Mouse (Mus musculus) midbrain, embryonic 14.5 days (tissue): Measurements from ENCODE around the gene G2e3. TPM values are rescaled to one million over a fixed set of nuclear protein-coding genes. Genes with fewer than 3 reads are reported as not detected.

Experiments used
- ATAC-seq: fragments of 200-750 bp; cut with Nextera tagmentation; 2 replicates; pipeline ENCODE4 v1.8.0; 2017; ENCODE audit warnings: moderate number of reproducible peaks, moderate library complexity; ENCODE audit not compliant: low FRiP score, low TSS enrichment
- DNase-seq: peaks from one replicate; pipeline ENCODE4 v3.0.0-alpha.2; 2015
- H3K27ac ChIP-seq: fragments of 300-500 bp; sonication (generic); replicated peaks from 2 replicates; pipeline ENCODE4 v1.5.1; 2014; ENCODE audit warnings: mild to moderate bottlenecking, low read depth, low read length, moderate library complexity
- H3K27me3 ChIP-seq: fragments of 300-500 bp; sonication (generic); 2 replicates; pipeline ENCODE4 v1.6.1; 2014; ENCODE audit warnings: low read length, control low read depth, mixed read lengths; ENCODE audit not compliant: control insufficient read depth, insufficient read depth
- H3K36me3 ChIP-seq: fragments of 300-500 bp; sonication (generic); 2 replicates; pipeline ENCODE4 v1.6.1; 2014; ENCODE audit warnings: low read length, control low read depth; ENCODE audit not compliant: control insufficient read depth, insufficient read depth
- H3K4me1 ChIP-seq: fragments of 300-500 bp; sonication (generic); 2 replicates; pipeline ENCODE4 v1.6.1; 2014; ENCODE audit warnings: mild to moderate bottlenecking, antibody characterized with exemption, low read length, control low read depth; ENCODE audit not compliant: control insufficient read depth, insufficient read depth
- H3K4me2 ChIP-seq: fragments of 300-500 bp; sonication (generic); 2 replicates; pipeline ENCODE4 v1.6.1; 2014; ENCODE audit warnings: mild to moderate bottlenecking, low read length, moderate library complexity
- H3K4me3 ChIP-seq: fragments of 300-500 bp; sonication (generic); replicated peaks from 2 replicates; pipeline ENCODE4 v1.5.1; 2014; ENCODE audit warnings: low read depth, low read length
- H3K9ac ChIP-seq: fragments of 300-500 bp; sonication (generic); replicated peaks from 2 replicates; pipeline ENCODE4 v1.6.1; 2014; ENCODE audit warnings: mild to moderate bottlenecking, low read length, moderate library complexity
- H3K9me3 ChIP-seq: fragments of 300-500 bp; sonication (generic); 2 replicates; pipeline ENCODE4 v1.6.1; 2016; ENCODE audit warnings: low read length, control low read depth, mixed read lengths; ENCODE audit not compliant: control insufficient read depth
- WGBS: fragments of 180-500 bp; shearing (Covaris S2); extraction: QIAGEN DNeasy Blood & Tissue Kit; methylation state at CpG from one replicate; pipeline ENCODE4 v1.1.7; 2014; 5-methylcytosine and 5-hydroxymethylcytosine counted together
- polyA plus RNA-seq: library from polyadenylated mRNA; unstranded; fragments of >200 nt; fragmentation: Nextera tagmentation; extraction: Ambion mirVana; gene quantifications from 2 replicates; pipeline ENCODE4 v1.2.1, GENCODE M21; 2014

Gene G2e3
- 19.0 and 24.5 TPM in 2 replicates for polyA plus RNA-seq

DNA sequence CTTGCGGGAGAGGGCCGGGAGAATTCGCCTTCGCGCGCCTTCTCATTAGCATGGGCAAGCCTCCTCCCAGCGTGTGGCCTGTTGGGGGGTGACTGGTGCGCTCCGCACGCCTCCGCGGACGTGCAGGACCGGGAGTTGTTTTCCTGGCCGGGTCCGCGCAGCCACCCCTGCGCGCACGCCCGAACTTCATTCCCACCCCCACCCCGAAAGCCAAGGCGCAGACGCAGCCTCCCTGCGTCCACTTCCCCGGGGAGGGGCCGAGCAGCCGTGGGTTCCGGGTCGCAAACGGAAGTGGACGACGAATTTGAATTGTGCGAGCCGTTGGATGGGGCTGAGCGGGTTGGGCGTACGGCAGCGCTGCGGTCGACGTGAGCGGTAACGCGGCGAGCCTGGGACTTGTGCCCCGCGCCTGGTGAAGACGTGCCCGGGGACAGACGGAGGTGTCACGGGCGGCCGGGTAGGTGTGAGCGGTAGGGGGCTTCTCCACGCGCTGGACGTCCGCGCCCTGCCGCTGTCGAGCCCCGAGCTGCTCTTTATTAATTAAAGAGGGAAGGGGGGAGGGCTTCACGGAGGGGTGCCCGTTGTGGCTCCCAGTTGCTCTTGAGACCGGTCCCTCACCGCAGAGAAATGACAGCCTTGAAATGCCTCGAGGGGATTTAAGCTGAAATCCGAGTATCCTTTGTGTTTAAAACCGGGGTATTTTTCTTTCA lies at the start of gene G2e3:
Gene G2e3 (plus strand): TSS at position 74 of the 710 bp plus-strand sequence.
- under 1% methylated on average over 70 of the region's 70 CpGs for WGBS
- H3K27me3 ChIP-seq, result no peaks in the 10 kb centered on the region

DNA sequence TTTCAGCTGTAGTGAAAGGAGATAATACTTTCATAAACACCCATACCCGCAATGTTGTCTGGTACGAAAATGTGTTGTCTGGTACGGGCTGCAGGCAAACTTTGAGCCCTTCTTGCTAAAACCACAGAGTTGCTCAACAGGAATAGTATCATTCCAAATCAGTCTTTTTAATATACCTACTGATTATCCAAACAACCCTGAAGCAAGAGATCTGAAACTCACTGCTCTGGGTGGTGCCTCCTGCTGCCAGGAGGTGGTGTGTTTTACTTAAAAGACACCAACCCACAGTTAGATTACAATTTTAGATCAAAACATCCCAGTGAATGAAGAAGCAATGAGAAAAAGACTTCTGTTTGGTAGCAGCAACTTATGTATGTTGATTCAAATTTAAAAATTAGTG lies 24.3 kb upstream of the G2e3 start:
- 98% methylated on average over 3 of the region's 3 CpGs for WGBS
- H3K9ac ChIP-seq, result no peak overlapping the region
- ATAC-seq, result no peak

More for the DNA sequence above, at the start of gene G2e3:
- Histone ChIP-seq H3K4me2 (peak within 1 kb of the TSS; percentile 70), H3K4me1 (peaks cover 14% of the 10 kb centered on the region), H3K4me3 (peak within 1 kb of the TSS; percentile 85), H3K27ac (peak within 1 kb of the TSS; percentile 95), H3K9me3 (no peaks in the 10 kb centered on the region), H3K36me3 (peaks cover 14% of the 10 kb centered on the region), H3K9ac (peak within 1 kb of the TSS; percentile 87)
- DNase-seq, result peak; percentile 96
- peak; percentile 94 for ATAC-seq

DNA sequence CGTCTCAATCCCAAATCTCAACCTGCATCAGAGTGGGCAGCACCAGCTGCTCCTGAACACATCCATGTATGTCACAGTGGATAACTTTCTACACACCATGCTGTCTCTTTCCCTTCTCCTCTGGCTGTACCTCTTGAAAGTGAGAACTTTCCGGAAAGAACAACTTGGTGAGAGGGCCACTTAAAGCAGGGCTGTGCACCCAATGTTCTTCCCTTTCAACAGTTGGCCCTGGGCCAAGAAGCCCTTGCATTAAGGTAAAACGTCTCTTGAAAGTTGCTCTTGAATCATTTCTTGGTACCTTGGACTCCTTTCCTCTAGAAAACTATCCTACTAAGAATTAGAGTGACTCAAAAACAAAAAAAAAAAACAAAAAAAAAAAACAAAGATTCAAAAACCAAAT lies 21.0 kb upstream of the G2e3 start:
- ATAC-seq (no peak), DNase-seq (no peak)
- no peak overlapping the region for H3K27ac ChIP-seq
- no peaks in the 10 kb centered on the region for H3K27me3 ChIP-seq
- no peaks in the 10 kb centered on the region for H3K4me1 ChIP-seq
- H3K4me3 ChIP-seq, result no peak overlapping the region
- 87% methylated on average over 3 of the region's 3 CpGs for WGBS
- no peak overlapping the region for H3K9ac ChIP-seq
- H3K9me3 ChIP-seq, result no peaks in the 10 kb centered on the region
- no peaks in the 10 kb centered on the region for H3K36me3 ChIP-seq
- H3K4me2 ChIP-seq, result no peak overlapping the region

More for the DNA sequence above, 24.3 kb upstream of the G2e3 start:
- Histone ChIP-seq H3K27me3 (no peaks in the 10 kb centered on the region), H3K4me3 (no peak overlapping the region), H3K4me1 (no peaks in the 10 kb centered on the region), H3K4me2 (no peak overlapping the region), H3K27ac (no peak overlapping the region), H3K9me3 (no peaks in the 10 kb centered on the region), H3K36me3 (no peaks in the 10 kb centered on the region)
- no peak for DNase-seq

DNA sequence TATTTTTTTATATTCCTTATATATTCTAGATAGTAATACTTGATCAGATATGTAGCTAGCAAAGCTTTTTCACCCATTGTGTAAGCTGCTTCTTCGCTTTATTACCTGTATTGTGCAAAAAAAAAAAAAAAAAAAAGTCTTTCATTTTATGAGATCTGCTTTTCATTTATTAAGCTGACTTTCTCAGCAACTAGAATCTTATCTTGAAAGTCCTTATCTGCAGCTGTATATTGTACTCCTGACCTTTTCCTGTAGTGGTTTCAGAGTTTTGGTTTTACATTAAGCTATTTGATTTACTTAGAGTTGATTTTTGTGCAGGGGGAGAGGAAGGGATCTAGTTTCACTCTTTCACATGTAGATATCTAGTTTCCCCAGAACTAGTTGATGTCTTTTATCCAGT lies 10.8 kb upstream of the G2e3 start:
- Histone ChIP-seq H3K27ac (no peak overlapping the region), H3K4me3 (no peak overlapping the region), H3K27me3 (no peaks in the 10 kb centered on the region), H3K36me3 (no peaks in the 10 kb centered on the region), H3K4me1 (no peaks in the 10 kb centered on the region), H3K4me2 (no peak overlapping the region), H3K9me3 (no peaks in the 10 kb centered on the region), H3K9ac (no peak overlapping the region)
- DNase-seq (no peak), ATAC-seq (no peak)
- WGBS, result 93% methylated on average over 1 of the region's 1 CpGs

DNA sequence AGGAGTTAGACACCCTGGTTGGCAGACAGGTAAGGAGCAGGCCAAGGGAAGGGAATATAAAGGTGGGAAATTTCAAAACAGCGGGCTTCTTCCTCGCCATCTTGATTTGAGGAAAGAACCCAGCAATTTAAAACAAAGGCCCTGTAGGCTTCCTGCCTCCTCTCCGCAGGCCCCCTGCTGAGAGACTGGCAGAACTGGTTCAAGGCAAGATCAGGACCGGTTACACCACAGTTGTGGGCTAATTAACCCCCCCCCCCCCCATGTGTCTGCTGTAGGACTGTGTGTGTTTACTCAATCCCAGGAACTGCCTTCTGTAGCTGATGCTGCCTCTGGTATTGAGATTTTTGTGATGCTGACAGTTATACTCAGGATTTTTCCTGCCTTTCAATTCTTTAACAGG lies 1.7 kb upstream of the G2e3 start:
- H3K4me1 ChIP-seq, result peaks cover 14% of the 10 kb centered on the region
- no peak overlapping the region for H3K9ac ChIP-seq
- no peaks in the 10 kb centered on the region for H3K36me3 ChIP-seq
- no peaks in the 10 kb centered on the region for H3K27me3 ChIP-seq
- ATAC-seq (no peak), DNase-seq (no peak)
- H3K27ac ChIP-seq, result no peak overlapping the region
- H3K4me2 ChIP-seq, result no peak overlapping the region
- no peak overlapping the region for H3K4me3 ChIP-seq
- 44% methylated on average over 4 of the region's 4 CpGs for WGBS
- no peaks in the 10 kb centered on the region for H3K9me3 ChIP-seq

DNA sequence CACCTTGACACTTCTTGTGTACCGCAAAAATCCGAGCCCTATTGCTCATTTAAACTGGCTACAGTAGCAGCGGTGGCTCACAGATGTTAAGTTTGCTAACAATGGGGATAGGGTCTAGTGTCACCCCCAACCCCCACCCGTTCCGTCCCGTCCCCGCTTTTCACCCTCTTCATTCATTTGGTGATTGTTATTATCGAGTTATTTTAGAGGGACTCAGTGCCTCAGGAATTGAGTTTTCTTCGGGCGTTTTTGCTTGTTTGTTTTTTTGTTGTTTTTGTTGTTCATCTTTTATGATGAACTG lies 787 bp downstream of the G2e3 start:
- ATAC-seq (peak; percentile 40), DNase-seq (no peak)
- Histone ChIP-seq H3K27me3 (no peaks in the 10 kb centered on the region), H3K4me3 (peak overlapping the region; percentile 85), H3K4me2 (peak overlapping the region; percentile 70), H3K27ac (peak overlapping the region; percentile 95), H3K36me3 (peaks cover 19% of the 10 kb centered on the region), H3K9me3 (no peaks in the 10 kb centered on the region), H3K9ac (peak overlapping the region; percentile 87), H3K4me1 (peaks cover 14% of the 10 kb centered on the region)
- under 1% methylated on average over 10 of the region's 10 CpGs for WGBS

DNA sequence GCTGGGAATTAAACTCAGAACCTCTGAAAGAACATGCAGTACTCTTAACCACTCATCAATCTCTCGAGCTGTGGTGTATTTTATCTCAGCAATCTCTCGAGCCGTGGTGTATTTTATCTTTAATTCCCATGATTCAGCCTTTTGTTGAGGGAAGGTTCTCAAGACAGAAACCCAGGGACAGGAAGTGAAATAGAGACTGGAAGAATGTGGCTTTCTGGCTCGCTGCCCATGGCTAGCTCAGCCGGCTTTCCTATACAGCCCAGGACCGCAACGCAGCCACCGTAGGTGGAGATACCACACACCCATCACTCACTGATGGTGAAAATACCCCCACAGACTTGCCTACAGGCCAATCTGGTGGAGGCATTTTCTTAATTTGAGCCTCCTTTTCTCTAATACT lies 7.4 kb downstream of the G2e3 start:
- no peaks in the 10 kb centered on the region for H3K9me3 ChIP-seq
- H3K4me1 ChIP-seq, result peaks cover 7% of the 10 kb centered on the region
- H3K27ac ChIP-seq, result no peak overlapping the region
- no peak overlapping the region for H3K4me3 ChIP-seq
- WGBS, result 90% methylated on average over 8 of the region's 8 CpGs
- no peak overlapping the region for H3K4me2 ChIP-seq
- peaks cover 80% of the 10 kb centered on the region for H3K36me3 ChIP-seq
- no peak overlapping the region for H3K9ac ChIP-seq
- H3K27me3 ChIP-seq, result no peaks in the 10 kb centered on the region
- DNase-seq, result no peak
- ATAC-seq, result no peak

DNA sequence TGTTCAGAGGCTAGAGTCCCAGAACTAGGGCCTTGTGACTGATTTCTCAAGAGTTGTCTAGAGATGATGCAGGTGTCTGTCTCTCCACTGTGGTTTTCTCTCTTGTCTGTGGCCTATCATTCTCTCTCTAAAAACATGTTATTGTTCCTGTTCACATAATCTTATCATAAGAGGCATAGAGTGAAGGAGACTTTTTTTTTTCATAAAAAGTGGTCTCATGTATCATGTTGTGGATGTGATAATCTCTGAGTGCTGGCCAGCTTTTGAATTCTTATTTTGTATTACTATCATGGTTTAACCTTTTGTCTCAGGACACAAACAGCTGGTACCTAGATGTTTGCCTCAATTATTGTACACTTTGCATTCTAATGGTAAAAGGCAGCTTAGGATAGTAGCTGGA lies 13.4 kb downstream of the G2e3 start:
- Histone ChIP-seq H3K27ac (no peak overlapping the region), H3K9ac (no peak overlapping the region), H3K36me3 (peaks cover 82% of the 10 kb centered on the region), H3K4me2 (no peak overlapping the region), H3K4me3 (no peak overlapping the region), H3K9me3 (no peaks in the 10 kb centered on the region), H3K27me3 (no peaks in the 10 kb centered on the region), H3K4me1 (no peaks in the 10 kb centered on the region)
- no peak for ATAC-seq
- DNase-seq, result no peak

DNA sequence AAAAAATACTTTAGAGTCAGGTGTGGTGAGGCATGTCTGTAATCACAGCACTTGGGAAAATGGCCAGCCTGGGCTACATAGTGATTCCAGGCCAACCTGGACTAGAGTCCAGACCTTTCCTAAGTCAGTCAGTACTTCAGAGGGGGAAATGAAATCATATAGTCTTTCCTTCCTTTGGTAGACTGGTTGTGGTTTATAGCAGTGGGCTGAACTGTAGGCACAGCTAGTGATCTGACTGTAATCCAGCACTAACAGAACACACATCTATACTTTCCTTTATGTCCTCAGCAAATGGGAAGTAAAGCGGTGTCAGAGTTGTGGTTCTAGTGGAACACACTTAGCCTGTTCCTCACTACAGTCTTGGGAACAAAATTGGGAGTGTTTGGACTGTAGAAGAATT lies 15.0 kb downstream of the G2e3 start:
- Histone ChIP-seq H3K4me1 (no peaks in the 10 kb centered on the region), H3K9me3 (no peaks in the 10 kb centered on the region), H3K4me3 (no peak overlapping the region), H3K36me3 (peaks cover 83% of the 10 kb centered on the region), H3K27ac (no peak overlapping the region), H3K4me2 (no peak overlapping the region), H3K9ac (no peak overlapping the region), H3K27me3 (no peaks in the 10 kb centered on the region)
- no peak for DNase-seq
- WGBS, result 100% methylated on average over 1 of the region's 1 CpGs
- no peak for ATAC-seq
